Comparison of ENCODE assay signal across 8 mouse cellular contexts in genomic region chr5:73854025-73854773, GRCm38 (mm10).
DNase-seq lines count a peak whose midpoint lies in the region; ATAC-seq and TF ChIP-seq lines count a peak whose summit lies in the region.

No protein-coding gene starts in this region.

- no peak for TF ChIP-seq POLR2A in limb, embryonic 14.5 days (IDR thresholded peaks at IDR 0.05; ENCODE audit: borderline replicate concordance, extremely low read depth, insufficient read depth, insufficient read length)

- H3K4me1 ChIP-seq in E14TG2a.4 (replicated peaks; ENCODE audit: low read depth, low read length), result peaks cover 16% of the 10 kb centered on the region
- no peaks in the 10 kb centered on the region for H3K4me1 ChIP-seq in forebrain, embryonic 11.5 days (replicated peaks; ENCODE audit: control insufficient read depth, insufficient read depth, low read length)
- H3K4me1 ChIP-seq in heart, embryonic 14.5 days (ENCODE audit: control insufficient read depth in 2 of 2, insufficient read depth in 2 of 2, low read length in 2 of 2), result peaks cover 3 to 11% of the 10 kb centered on the region in 2 experiments; a peak in 2 of 4 replicates
- peaks cover 16% of the 10 kb centered on the region; the same call in 1 of the 2 replicates for H3K4me1 ChIP-seq in kidney, embryonic 16.5 days (ENCODE audit: insufficient read depth, low read length)
- peaks cover 13% of the 10 kb centered on the region for H3K4me1 ChIP-seq in limb, embryonic 14.5 days (ENCODE audit: control insufficient read depth, insufficient read depth, low read length)

- no peak overlapping the region for H3K4me2 ChIP-seq in forebrain, embryonic 11.5 days (ENCODE audit: low read depth, low read length, severe bottlenecking)
- peak overlapping the region; percentile 51 for H3K4me2 ChIP-seq in heart, embryonic 14.5 days (ENCODE audit: low read length)
- peak overlapping the region; percentile 18; the same call in 1 of the 2 replicates for H3K4me2 ChIP-seq in kidney, embryonic 16.5 days (replicated peaks; ENCODE audit: low read depth, low read length)
- peak overlapping the region; percentile 31 for H3K4me2 ChIP-seq in limb, embryonic 14.5 days (replicated peaks; ENCODE audit: low read depth, low read length, severe bottlenecking)

- H3K9me3 ChIP-seq in E14TG2a.4 (ENCODE audit: low read length), result peaks cover 6% of the 10 kb centered on the region
- no peaks in the 10 kb centered on the region for H3K9me3 ChIP-seq in forebrain, embryonic 11.5 days (ENCODE audit: control insufficient read depth, low read length)
- no peaks in the 10 kb centered on the region for H3K9me3 ChIP-seq in heart, embryonic 14.5 days (ENCODE audit: control insufficient read depth, low read length)
- no peaks in the 10 kb centered on the region for H3K9me3 ChIP-seq in kidney, embryonic 16.5 days (ENCODE audit: low read length)
- no peaks in the 10 kb centered on the region for H3K9me3 ChIP-seq in limb, embryonic 14.5 days (ENCODE audit: control insufficient read depth, low read length)

- H3K27ac ChIP-seq in forebrain, embryonic 11.5 days (ENCODE audit: low read depth, low read length), result no peak overlapping the region
- H3K27ac ChIP-seq in heart, embryonic 14.5 days (replicated peaks in 1 of 2; ENCODE audit: control insufficient read depth in 1 of 2, insufficient read depth in 1 of 2, low read depth in 2 of 2, low read length in 2 of 2), result no peak overlapping the region
- H3K27ac ChIP-seq in kidney, embryonic 16.5 days (ENCODE audit: low read length), result peak overlapping the region; percentile 61
- H3K27ac ChIP-seq in limb, embryonic 14.5 days (replicated peaks; ENCODE audit: low read depth, low read length), result peak overlapping the region; percentile 59

- no peaks in the 10 kb centered on the region for H3K27me3 ChIP-seq in E14TG2a.4 (ENCODE audit: insufficient read depth, low read length)
- no peaks in the 10 kb centered on the region for H3K27me3 ChIP-seq in forebrain, embryonic 11.5 days (ENCODE audit: control insufficient read depth, insufficient read depth, low read length)
- 0 out of 2 replicates have a peak, but pooled peaks cover 3% of the 10 kb centered on the region for H3K27me3 ChIP-seq in heart, embryonic 14.5 days (ENCODE audit: control insufficient read depth, insufficient read depth, low read length)
- H3K27me3 ChIP-seq in kidney, embryonic 16.5 days (ENCODE audit: insufficient read depth, low read length), result no peaks in the 10 kb centered on the region
- no peaks in the 10 kb centered on the region for H3K27me3 ChIP-seq in limb, embryonic 14.5 days (ENCODE audit: control insufficient read depth, insufficient read depth, low read length)

- peak; percentile 60 for TF ChIP-seq CTCF in E14TG2a.4 (conservative IDR thresholded peaks at IDR 0.05; ENCODE audit: low read length)

- DNase-seq in c-Kit-positive CD71-negative TER-119-negative erythroid progenitor cells, embryonic 14.5 days (ENCODE audit: low read depth), result peak; percentile 37
- DNase-seq in forebrain, embryonic 11.5 days (ENCODE audit: low spot score), result peak; percentile 81
- DNase-seq in limb, embryonic 14.5 days (ENCODE audit: low spot score), result peak; percentile 96
- DNase-seq in neural tube, embryonic 10.5 days (ENCODE audit: extremely low spot score, low spot score), result peak; percentile 84
- DNase-seq in testis, postnatal 10 days (ENCODE audit: low spot score), result peak; percentile 80

- 46% methylated on average over 22 of the region's 22 CpGs for WGBS in forebrain, embryonic 11.5 days
- 38% methylated on average over 22 of the region's 22 CpGs for WGBS in heart, embryonic 14.5 days
- 41% methylated on average over 22 of the region's 22 CpGs for WGBS in kidney, embryonic 16.5 days
- WGBS in limb, embryonic 14.5 days, result 33% methylated on average over 22 of the region's 22 CpGs

- H3K9ac ChIP-seq in forebrain, embryonic 11.5 days (ENCODE audit: low read length), result 0 out of 2 replicates have a peak overlapping the region, but pooled peaks have one; percentile 5
- H3K9ac ChIP-seq in heart, embryonic 14.5 days (ENCODE audit: low read length), result no peak overlapping the region; the same call in 1 of the 2 replicates
- no peak overlapping the region for H3K9ac ChIP-seq in kidney, embryonic 16.5 days (replicated peaks; ENCODE audit: low read length)
- H3K9ac ChIP-seq in limb, embryonic 14.5 days (ENCODE audit: low read depth, low read length, severe bottlenecking), result no peak overlapping the region

- H3K36me3 ChIP-seq in E14TG2a.4 (ENCODE audit: insufficient read depth, low read length), result no peaks in the 10 kb centered on the region
- no peaks in the 10 kb centered on the region for H3K36me3 ChIP-seq in forebrain, embryonic 11.5 days (ENCODE audit: control insufficient read depth, insufficient read depth, low read length)
- no peaks in the 10 kb centered on the region for H3K36me3 ChIP-seq in heart, embryonic 14.5 days (ENCODE audit: control insufficient read depth, insufficient read depth, low read length)
- no peaks in the 10 kb centered on the region for H3K36me3 ChIP-seq in kidney, embryonic 16.5 days (ENCODE audit: insufficient read depth, low read length)
- no peaks in the 10 kb centered on the region for H3K36me3 ChIP-seq in limb, embryonic 14.5 days (ENCODE audit: control insufficient read depth, insufficient read depth, low read length)

- ATAC-seq in forebrain, embryonic 11.5 days (replicated peaks; ENCODE audit: low FRiP score), result peak; percentile 80; the same call in 1 of the 2 replicates
- peak; percentile 69; the same call in 1 of the 2 replicates for ATAC-seq in heart, embryonic 14.5 days (ENCODE audit: insufficient number of reproducible peaks, insufficient read depth, low FRiP score, low read depth)
- ATAC-seq in kidney, embryonic 16.5 days (ENCODE audit: low FRiP score, low TSS enrichment), result peak; percentile 74
- peak; percentile 91 for ATAC-seq in limb, embryonic 14.5 days (ENCODE audit: low FRiP score, low read depth)

- no peak overlapping the region for H3K4me3 ChIP-seq in E14TG2a.4 (replicated peaks; ENCODE audit: low read length)
- H3K4me3 ChIP-seq in forebrain, embryonic 11.5 days (ENCODE audit: low read depth, low read length), result no peak overlapping the region
- H3K4me3 ChIP-seq in heart, embryonic 14.5 days (ENCODE audit: control insufficient read depth in 1 of 2, insufficient read depth in 1 of 2, low read depth in 1 of 2, low read length in 2 of 2), result no peak overlapping the region
- H3K4me3 ChIP-seq in kidney, embryonic 16.5 days (ENCODE audit: low read length), result no peak overlapping the region
- no peak overlapping the region for H3K4me3 ChIP-seq in limb, embryonic 14.5 days (replicated peaks; ENCODE audit: low read length)

Comparison
In these comparisons a context has a peak if more than half of its experiments do, and no peak if none do; other contexts are left out.
1. DNase-seq: peak in every context shown above with its lines; median percentile 96 in limb, embryonic 14.5 days; 84 in neural tube, embryonic 10.5 days; 81 in forebrain, embryonic 11.5 days; 80 in testis, postnatal 10 days; 37 in c-Kit-positive CD71-negative TER-119-negative erythroid progenitor cells, embryonic 14.5 days.
2. H3K27ac ChIP-seq: peak in kidney, embryonic 16.5 days (single experiment) and limb, embryonic 14.5 days (single experiment); none in forebrain, embryonic 11.5 days (single experiment) and heart, embryonic 14.5 days (0 of 2).
3. Peak in every context shown above with its lines, with median percentiles within 50 percentile points of each other: ATAC-seq.